In genomic region chr10:19309681-19310395, GRCm38 (mm10) we compare ENCODE assay signal across 15 mouse cellular contexts. TPM values are rescaled to one million over a fixed set of nuclear protein-coding genes. Genes with fewer than 3 reads are reported as not detected.
DNase-seq lines count a peak whose midpoint lies in the region; ATAC-seq lines count a peak whose summit lies in the region.
"Had no signal": no experiment of that assay in that cellular context is flagged by ENCODE, and none has a peak within 500 bp of the region (broad histone marks: within the 10 kb centered on the region; RNA-seq: fewer than 3 reads in every experiment).

No protein-coding gene starts in this region.

- peak overlapping the region; percentile 75; the same call in 1 of the 2 replicates for H3K27ac ChIP-seq in forebrain, embryonic 10.5 days
- no peak overlapping the region for H3K27ac ChIP-seq in hindbrain, embryonic 15.5 days (replicated peaks)
- no peak overlapping the region for H3K27ac ChIP-seq in neural tube, embryonic 11.5 days (ENCODE audit: low read depth, low read length)
- H3K27ac ChIP-seq: heart, embryonic 10.5 days; left cerebral cortex, adult 2 months; liver, embryonic 14.5 days had no signal

- H3K9me3 ChIP-seq in forebrain, embryonic 10.5 days = no peaks in the 10 kb centered on the region
- no peaks in the 10 kb centered on the region for H3K9me3 ChIP-seq in hindbrain, embryonic 15.5 days
- H3K9me3 ChIP-seq in neural tube, embryonic 11.5 days (ENCODE audit: control insufficient read depth, low read length) = no peaks in the 10 kb centered on the region
- H3K9me3 ChIP-seq: heart, embryonic 10.5 days had no signal

- no peak overlapping the region for H3K9ac ChIP-seq in hindbrain, embryonic 15.5 days
- H3K9ac ChIP-seq in neural tube, embryonic 11.5 days (ENCODE audit: low read length) = no peak overlapping the region
- H3K9ac ChIP-seq: liver, embryonic 14.5 days had no signal

- H3K27me3 ChIP-seq in forebrain, embryonic 10.5 days (ENCODE audit: poor library complexity, severe bottlenecking) = peaks cover 7% of the 10 kb centered on the region
- H3K27me3 ChIP-seq in hindbrain, embryonic 15.5 days = peaks cover 26% of the 10 kb centered on the region
- no peaks in the 10 kb centered on the region for H3K27me3 ChIP-seq in neural tube, embryonic 11.5 days (ENCODE audit: control insufficient read depth, insufficient read depth, low read length)
- H3K27me3 ChIP-seq: CH12.LX had no signal

- H3K4me3 ChIP-seq in forebrain, embryonic 10.5 days = peak overlapping the region; percentile 18; the same call in 1 of the 2 replicates
- H3K4me3 ChIP-seq in hindbrain, embryonic 15.5 days = no peak overlapping the region
- no peak overlapping the region for H3K4me3 ChIP-seq in neural tube, embryonic 11.5 days (ENCODE audit: low read depth, low read length)
- H3K4me3 ChIP-seq: heart, embryonic 10.5 days; left cerebral cortex, adult 2 months had no signal

- H3K36me3 ChIP-seq in forebrain, embryonic 10.5 days (replicated peaks) = no peaks in the 10 kb centered on the region
- H3K36me3 ChIP-seq in hindbrain, embryonic 15.5 days = no peaks in the 10 kb centered on the region
- H3K36me3 ChIP-seq in neural tube, embryonic 11.5 days (ENCODE audit: control insufficient read depth, insufficient read depth, low read length) = no peaks in the 10 kb centered on the region
- H3K36me3 ChIP-seq: heart, embryonic 10.5 days had no signal

- 12% methylated on average over 5 of the region's 5 CpGs for WGBS in forebrain, embryonic 10.5 days
- 15% methylated on average over 5 of the region's 5 CpGs for WGBS in hindbrain, embryonic 15.5 days
- 25% methylated on average over 5 of the region's 5 CpGs for WGBS in neural tube, embryonic 11.5 days

- ATAC-seq in hindbrain, embryonic 15.5 days (ENCODE audit: low FRiP score, low read depth) = peak; percentile 94
- peak; percentile 95 for ATAC-seq in neural tube, embryonic 11.5 days (ENCODE audit: insufficient read depth, low FRiP score, low TSS enrichment)
- ATAC-seq in megakaryocyte-erythroid progenitor cell, adult 5-6 weeks (replicated peaks; ENCODE audit: low FRiP score, low TSS enrichment, poor library complexity, severe bottlenecking) = no peak

- DNase-seq in embryo, embryonic 10 days (ENCODE audit: low spot score) = peak; percentile 70
- peak; percentile 62 for DNase-seq in forebrain, embryonic 10.5 days (ENCODE audit: extremely low spot score, low spot score)
- peak; percentile 68 for DNase-seq in neural tube, embryonic 11.5 days (ENCODE audit: low spot score)
- no peak for DNase-seq in thymus, postnatal 14 days
- no peak for DNase-seq in frontal cortex, postnatal 25 days (ENCODE audit: low spot score in 2 of 2)
- DNase-seq in cerebellum, postnatal 36 days = no peak
- DNase-seq: kidney, postnatal 36 days had no signal

- H3K4me1 ChIP-seq in forebrain, embryonic 10.5 days = peaks cover 24% of the 10 kb centered on the region
- peaks cover 11% of the 10 kb centered on the region for H3K4me1 ChIP-seq in hindbrain, embryonic 15.5 days (replicated peaks)
- no peaks in the 10 kb centered on the region for H3K4me1 ChIP-seq in neural tube, embryonic 11.5 days (ENCODE audit: control insufficient read depth, insufficient read depth, low read length)
- H3K4me1 ChIP-seq: heart, embryonic 10.5 days had no signal

- H3K4me2 ChIP-seq in hindbrain, embryonic 15.5 days = peak overlapping the region; percentile 28
- no peak overlapping the region for H3K4me2 ChIP-seq in neural tube, embryonic 11.5 days (ENCODE audit: low read depth)

RNA-seq across cellular contexts. Expression of gene Olig3, which starts 46.5 kb away (rescaled TPM):
- 2.1 and 8.1 TPM in 2 replicates for polyA plus RNA-seq in forebrain, embryonic 10.5 days (2016; fragmentation: Nextera tagmentation; extraction: Ambion mirVana)
- 11.3 and 11.6 TPM in 2 replicates for polyA plus RNA-seq in hindbrain, embryonic 15.5 days (2015; fragmentation: Nextera tagmentation; extraction: Ambion mirVana)
- polyA plus RNA-seq in neural tube, embryonic 11.5 days (2014; fragmentation: Nextera tagmentation; extraction: Ambion mirVana) = 36.6 and 38.9 TPM in 2 replicates
- total RNA-seq in megakaryocyte-erythroid progenitor cell, adult 5-6 weeks (2014; fragmentation: Nextera tagmentation) = not detected in 2 replicates
- total RNA-seq in megakaryocyte-erythroid progenitor cell, adult 5-6 weeks (2017) = not detected in 2 replicates
- total RNA-seq: CH12.LX; left cerebral cortex, adult 2 months; megakaryocyte, adult 5-6 weeks had no signal
- polyA plus RNA-seq: heart, embryonic 10.5 days; liver, embryonic 14.5 days; urinary bladder, adult 2 months had no signal

Comparison
In these comparisons a context has a peak if more than half of its experiments do, and no peak if none do; other contexts are left out.
1. DNase-seq: peak in embryo, embryonic 10 days (single experiment), forebrain, embryonic 10.5 days (single experiment) and neural tube, embryonic 11.5 days (single experiment); none in thymus, postnatal 14 days (single experiment), frontal cortex, postnatal 25 days (0 of 2) and cerebellum, postnatal 36 days (0 of 2).